Mouse (Mus musculus): ENCODE results near the gene Stip1. TPM values are rescaled to one million over a fixed set of nuclear protein-coding genes. Genes with fewer than 3 reads are reported as not detected.

The Stip1 gene
- total and polyA plus RNA-seq, 3 experiments, result 178 to 314 (median 202) TPM

DNA sequence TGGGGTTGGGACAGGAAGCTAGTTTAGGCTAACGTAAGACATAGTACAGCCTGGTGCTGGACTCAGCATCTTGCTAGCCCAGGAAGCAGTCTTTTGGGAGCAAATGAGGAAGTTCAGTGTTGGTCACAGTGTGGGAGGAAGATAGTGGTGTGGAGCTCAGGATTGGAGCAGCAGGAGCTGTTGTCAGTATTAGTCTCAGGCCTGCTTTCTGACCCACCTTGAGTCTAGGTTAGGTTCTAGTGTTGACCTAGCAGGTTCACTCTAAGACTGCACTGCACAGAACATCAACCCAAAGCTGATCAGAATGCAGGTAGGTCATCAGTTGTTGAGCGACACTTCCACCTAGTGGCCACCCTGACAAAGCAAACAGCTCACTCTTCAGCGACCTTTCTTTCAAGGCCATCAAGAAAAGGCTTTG is 19.5 kb downstream of the Stip1 start:
- Histone ChIP-seq H3K9ac (ENCODE audit: insufficient read depth, low read depth) (peak overlapping the region; percentile 28; the same call in 1 of the 2 replicates), H3K4me1 (ENCODE audit: control insufficient read depth in 1 of 2, insufficient read depth in 2 of 2) (peaks cover 13 to 34% of the 10 kb centered on the region in 2 experiments), H3K4me3 (replicated peaks in 1 of 3; ENCODE audit: low read depth in 2 of 3, low read length in 2 of 3, poor library complexity in 1 of 3) (no peak overlapping the region), H3K27me3 (replicated peaks) (no peaks in the 10 kb centered on the region), H3K9me3 (replicated peaks; ENCODE audit: low read length) (no peaks in the 10 kb centered on the region), H3K4me2 (ENCODE audit: insufficient read depth, low read depth, poor library complexity, severe bottlenecking) (peak overlapping the region; percentile 82; the same call in 1 of the 2 replicates), H3K36me3 (replicated peaks in 1 of 2; ENCODE audit: control insufficient read depth in 1 of 2, insufficient read depth in 1 of 2, low read length in 1 of 2) (peaks cover 43 to 70% of the 10 kb centered on the region in 2 experiments), H3K79me2 (replicated peaks; ENCODE audit: control insufficient read depth, extremely low read depth, insufficient read depth, poor library complexity, severe bottlenecking) (peaks cover 3% of the 10 kb centered on the region; the same call in 1 of the 2 replicates), H3K27ac (ENCODE audit: insufficient read depth, low read depth) (peak overlapping the region; percentile 54)
- DNase-seq (ENCODE audit: extremely low read depth), result peak; percentile 75
- in situ Hi-C loops (cut with MboI; ENCODE audit: low pct_ligation_motif_present, low pct_unique_long_range_greater_than_20kb, low sequenced_read_pairs), result loop anchor here (5.0 kb wide), 1 partner anchor 83 kb away; no protein-coding TSS in a partner anchor
- no peak for TF ChIP-seq ELF1 (IDR thresholded peaks at IDR 0.05; ENCODE audit: low read depth, low read length)
- no peak for TF ChIP-seq USF2 (conservative IDR thresholded peaks at IDR 0.05; ENCODE audit: low read depth, low read length)
- no peak for TF ChIP-seq ETS1 (conservative IDR thresholded peaks at IDR 0.05; ENCODE audit: low read depth, low read length)
- TF ChIP-seq PAX5 (IDR thresholded peaks at IDR 0.05; ENCODE audit: low read length), result no peak
- no peak for TF ChIP-seq USF1 (IDR thresholded peaks at IDR 0.05; ENCODE audit: low read depth, low read length)
- TF ChIP-seq CHD2 (IDR thresholded peaks at IDR 0.05; ENCODE audit: low read length), result no peak
- no peak for TF ChIP-seq EP300 (IDR thresholded peaks at IDR 0.05; ENCODE audit: low read length)
- no peak for TF ChIP-seq E2F4 (IDR thresholded peaks at IDR 0.05; ENCODE audit: insufficient replicate concordance, low read depth, low read length)
- TF ChIP-seq ZKSCAN1 (IDR thresholded peaks at IDR 0.05; ENCODE audit: borderline replicate concordance, low read depth, low read length), result no peak
- 0 out of 2 replicates have a peak, but pooled peaks have one; percentile 12 for TF ChIP-seq IRF4 (IDR thresholded peaks at IDR 0.05; ENCODE audit: low read depth, low read length)
- no peak for TF ChIP-seq GABPA (IDR thresholded peaks at IDR 0.05; ENCODE audit: insufficient replicate concordance, low read depth, low read length)
- TF ChIP-seq RCOR1 (conservative IDR thresholded peaks at IDR 0.05; ENCODE audit: low read depth, low read length), result no peak
- no peak for TF ChIP-seq TCF12 (IDR thresholded peaks at IDR 0.05; ENCODE audit: low read depth, low read length)
- no peak; the same call in 1 of the 2 replicates for TF ChIP-seq POLR2A (IDR thresholded peaks at IDR 0.05; ENCODE audit: low read depth, low read length)
- no peak for TF ChIP-seq BHLHE40 (IDR thresholded peaks at IDR 0.05; ENCODE audit: low read depth, low read length)
- TF ChIP-seq CTCF (conservative IDR thresholded peaks at IDR 0.05 in 1 of 2, IDR thresholded peaks at IDR 0.05 in 1 of 2; ENCODE audit: low read depth in 2 of 2, low read length in 2 of 2), result peak; percentile 54 to 91
- TF ChIP-seq HCFC1 (IDR thresholded peaks at IDR 0.05; ENCODE audit: low read depth, low read length), result no peak
- TF ChIP-seq MXI1 (IDR thresholded peaks at IDR 0.05; ENCODE audit: low read depth, low read length), result no peak
- no peak for TF ChIP-seq MYC (IDR thresholded peaks at IDR 0.05; ENCODE audit: low read depth, low read length)
- TF ChIP-seq SIN3A (IDR thresholded peaks at IDR 0.05; ENCODE audit: low read length), result no peak
- no peak for TF ChIP-seq KAT2A (IDR thresholded peaks at IDR 0.05; ENCODE audit: insufficient replicate concordance, low read length)
- TF ChIP-seq ZNF384 (IDR thresholded peaks at IDR 0.05; ENCODE audit: low read depth, low read length), result no peak
- TF ChIP-seq JUND (conservative IDR thresholded peaks at IDR 0.05; ENCODE audit: low read depth, low read length), result no peak
- no peak for TF ChIP-seq MAX (IDR thresholded peaks at IDR 0.05; ENCODE audit: low read length)
- no peak; the same call in 1 of the 2 replicates for TF ChIP-seq ZC3H11A (IDR thresholded peaks at IDR 0.05; ENCODE audit: low read depth, low read length)
- TF ChIP-seq POLR2AphosphoS2 (IDR thresholded peaks at IDR 0.05; ENCODE audit: low read depth, low read length), result 0 out of 2 replicates have a peak, but pooled peaks have one; percentile 54
- TF ChIP-seq SMC3 (IDR thresholded peaks at IDR 0.05; ENCODE audit: low read depth, low read length), result peak; percentile 82
- TF ChIP-seq JUN (IDR thresholded peaks at IDR 0.05; ENCODE audit: insufficient read depth, low read depth, low read length), result no peak
- TF ChIP-seq NELFE (IDR thresholded peaks at IDR 0.05; ENCODE audit: low read depth, low read length), result no peak
- no peak for TF ChIP-seq TBP (conservative IDR thresholded peaks at IDR 0.05; ENCODE audit: low read depth, low read length)
- no peak for TF ChIP-seq MEF2A (IDR thresholded peaks at IDR 0.05; ENCODE audit: borderline replicate concordance, low read depth, low read length)
- peak; percentile 87 for TF ChIP-seq RAD21 (IDR thresholded peaks at IDR 0.05; ENCODE audit: low read depth, low read length)
- no peak for TF ChIP-seq CHD1 (IDR thresholded peaks at IDR 0.05; ENCODE audit: low read depth, low read length)
- 0 out of 2 replicates have a peak, but pooled peaks have one; percentile 6 for TF ChIP-seq ZMIZ1 (IDR thresholded peaks at IDR 0.05; ENCODE audit: low read depth, low read length)
- no peak for TF ChIP-seq UBTF (IDR thresholded peaks at IDR 0.05; ENCODE audit: low read depth, low read length)
- no peak for TF ChIP-seq MAZ (IDR thresholded peaks at IDR 0.05; ENCODE audit: low read depth, low read length)
- dilution Hi-C loops (cut with MboI; ENCODE audit: extremely low pct_ligation_motif_present, extremely low pct_unique_long_range_greater_than_20kb, low sequenced_read_pairs), result no loop called here
